Mouse (Mus musculus) heart, postnatal 36 days (tissue): ENCODE measurements around the gene Strn3. TPM values are rescaled to one million over a fixed set of nuclear protein-coding genes. Genes with fewer than 3 reads are reported as not detected.
"Not testable (repeated sequence)": the region's sequence is repeated elsewhere in the genome, so short reads cannot be mapped to it uniquely, and the experiment has no call there.

Experiments used
- DNase-seq, 2 experiments: peaks; one replicate each; pipeline ENCODE4 v3.0.0; 2021 to 2022
- intact Hi-C: fragments of 180-260 bp; cut with DNase I; formaldehyde crosslinking; loops from one replicate; pipeline ENCODE4 v1.15.1; 2025
- total RNA-seq, 2 experiments: library from RNA; stranded (reverse); gene quantifications; 2 replicates each; pipeline ENCODE4 v1.2.3; 2021

The Strn3 gene
- total RNA-seq, 2 experiments from 2014 or later: 101 to 107 TPM

DNA sequence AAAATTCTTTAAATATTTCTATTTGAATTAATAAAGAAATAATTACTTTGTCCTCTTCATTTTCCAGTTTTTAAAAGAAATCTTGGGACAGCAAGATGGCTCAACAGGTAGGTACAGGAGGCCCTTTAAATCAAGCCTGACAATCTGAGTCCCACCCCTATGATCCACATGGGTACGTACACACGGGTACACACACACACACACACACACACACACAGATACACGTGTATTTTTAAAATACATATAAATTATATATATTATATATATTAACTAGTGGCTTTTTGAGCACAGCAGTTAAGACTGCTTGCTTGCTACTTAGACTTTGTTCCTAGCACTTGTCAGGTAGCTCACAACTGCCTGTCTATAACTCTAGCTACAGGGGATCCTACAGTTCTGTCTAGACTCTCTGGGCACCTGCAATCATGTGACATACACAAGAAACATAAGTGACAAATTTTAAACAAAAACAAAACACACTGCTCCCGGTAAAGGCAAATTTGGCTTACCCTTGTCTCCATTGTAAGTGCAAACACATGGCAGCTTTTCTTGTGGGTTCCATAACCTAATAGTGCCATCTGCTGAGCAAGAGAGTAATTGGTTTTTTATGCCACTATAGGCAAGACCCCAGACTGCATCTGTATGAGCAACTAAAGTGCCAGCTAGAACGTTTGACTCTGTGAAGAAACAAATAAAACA, 68.9 kb downstream of the Strn3 start:
- intact Hi-C loops: loop anchor here (2.0 to 10.0 kb wide), 2 partner anchors 20 to 218 kb away; no protein-coding TSS in a partner anchor
- DNase-seq: no peak

DNA sequence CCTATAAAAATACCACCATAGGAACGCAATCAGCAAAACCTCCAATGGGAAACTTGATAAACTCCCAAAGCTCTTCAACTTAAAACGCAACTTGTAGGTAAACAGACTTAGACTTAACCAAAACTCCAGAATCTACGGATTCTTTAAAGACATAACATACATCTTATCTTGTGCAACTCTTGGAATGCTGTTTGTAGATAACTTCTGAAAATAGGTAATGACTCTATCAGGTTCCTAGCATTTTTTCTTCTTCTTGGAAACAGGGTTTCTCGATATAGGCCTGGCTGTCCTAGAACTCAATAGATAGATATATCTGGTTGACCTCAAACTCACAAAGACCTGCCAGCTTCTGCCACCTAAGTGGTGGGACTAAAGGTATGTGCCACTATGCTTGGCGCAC, 70.5 kb downstream of the Strn3 start:
- no peak for DNase-seq
- intact Hi-C loops: loop anchor here (10.0 kb wide), 1 partner anchor 216 kb away; no protein-coding TSS in a partner anchor

DNA sequence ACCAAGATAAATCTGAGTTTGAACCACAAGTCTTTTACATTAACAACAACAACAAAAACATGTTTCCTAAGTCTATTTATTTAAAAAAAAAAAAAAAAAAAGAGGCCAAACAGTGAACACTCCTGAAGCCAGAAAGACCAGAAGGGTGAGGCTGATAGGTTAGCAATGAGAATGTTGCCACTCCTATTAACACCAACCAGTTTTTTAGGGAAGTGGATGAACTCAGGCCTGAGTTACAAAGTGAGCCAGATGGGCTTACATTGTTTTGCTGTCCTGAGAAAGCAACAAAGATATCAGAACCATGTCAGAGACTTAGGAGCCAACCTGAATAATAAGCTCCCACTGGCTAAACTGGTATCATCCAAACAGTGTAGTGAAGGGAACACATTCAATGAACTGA, 71.1 kb downstream of the Strn3 start:
- DNase-seq: no peak
- intact Hi-C loops: loop anchor here (10.0 kb wide), 1 partner anchor 216 kb away; no protein-coding TSS in a partner anchor

DNA sequence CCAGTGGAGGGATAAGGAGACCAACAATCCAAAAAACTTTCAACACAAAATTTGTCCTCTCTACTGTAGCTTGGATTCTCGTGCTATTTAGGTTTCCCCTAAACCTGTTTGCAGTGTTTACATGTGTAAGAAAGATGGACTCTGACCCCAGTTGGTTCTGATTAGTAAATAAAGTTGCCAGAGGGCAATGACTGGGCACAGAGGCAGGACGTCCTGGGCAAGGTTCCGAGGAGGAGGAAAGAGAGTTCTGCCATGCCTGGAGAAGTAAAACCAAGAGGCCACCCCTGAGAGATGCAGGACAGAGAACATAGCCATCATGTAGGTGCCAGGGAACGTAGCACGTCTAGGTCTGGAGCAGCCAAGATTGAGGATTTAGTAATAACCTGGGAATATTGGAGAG, 79.3 kb downstream of the Strn3 start:
- intact Hi-C loops: no loop called here
- no peak for DNase-seq

DNA sequence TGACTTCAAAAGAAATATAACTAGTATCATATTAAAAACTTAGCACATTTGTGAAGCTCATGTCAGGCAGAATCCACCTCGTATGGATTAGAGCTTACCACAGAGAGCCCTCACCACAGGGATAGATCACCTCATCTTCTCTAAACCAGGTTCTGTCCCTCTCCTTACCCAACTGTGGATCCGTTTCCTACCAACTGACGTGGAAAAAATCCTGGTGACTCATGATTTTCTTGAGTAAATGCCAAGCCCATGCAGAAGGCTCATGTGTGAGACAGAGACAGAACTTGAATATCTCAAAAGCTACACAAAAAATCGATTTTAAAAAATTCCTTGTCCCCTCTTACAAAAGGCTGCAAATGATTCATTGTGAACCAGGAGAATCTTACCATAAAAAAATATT, 85.6 kb downstream of the Strn3 start:
- DNase-seq: no peak
- intact Hi-C loops: no loop called here

DNA sequence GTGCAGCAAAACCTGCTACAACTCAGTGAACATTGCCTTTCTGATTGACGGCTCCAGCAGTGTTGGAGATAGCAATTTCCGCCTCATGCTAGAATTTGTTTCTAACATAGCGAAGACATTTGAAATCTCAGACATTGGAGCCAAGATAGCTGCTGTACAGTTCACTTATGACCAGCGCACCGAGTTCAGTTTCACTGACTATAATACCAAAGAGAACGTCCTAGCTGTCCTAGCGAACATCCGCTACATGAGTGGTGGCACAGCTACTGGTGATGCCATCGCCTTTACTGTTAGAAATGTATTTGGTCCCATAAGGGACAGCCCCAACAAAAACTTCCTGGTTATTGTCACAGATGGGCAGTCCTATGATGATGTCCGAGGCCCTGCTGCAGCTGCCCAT, 88.4 kb downstream of the Strn3 start:
- intact Hi-C loops: loop anchor here (2.0 kb wide), 1 partner anchor 19 kb away; no protein-coding TSS in a partner anchor
- no peak for DNase-seq

DNA sequence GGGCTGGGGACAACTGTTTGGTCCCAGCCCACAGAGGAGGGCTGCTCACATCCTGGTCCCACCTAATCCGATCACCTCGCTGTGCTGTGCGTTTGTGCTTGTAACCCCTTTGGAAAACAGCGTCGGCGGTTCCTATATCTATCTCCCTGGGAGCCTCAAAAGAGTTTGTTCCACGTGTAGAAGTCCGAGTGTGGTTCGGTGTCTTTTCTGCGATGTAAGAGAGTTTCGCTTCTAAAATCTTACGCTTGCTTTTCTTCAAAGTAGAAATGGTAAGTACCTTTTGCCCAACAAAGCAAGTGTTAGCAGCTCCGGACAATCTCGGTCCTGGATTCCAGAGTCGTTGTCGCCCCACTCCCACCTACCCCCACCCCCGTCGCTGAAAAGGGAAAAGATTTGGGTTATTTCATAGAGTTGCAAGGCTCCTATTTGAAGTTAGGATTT, 97.6 kb downstream of the Strn3 start:
- intact Hi-C loops: no loop called here
- DNase-seq: no peak

DNA sequence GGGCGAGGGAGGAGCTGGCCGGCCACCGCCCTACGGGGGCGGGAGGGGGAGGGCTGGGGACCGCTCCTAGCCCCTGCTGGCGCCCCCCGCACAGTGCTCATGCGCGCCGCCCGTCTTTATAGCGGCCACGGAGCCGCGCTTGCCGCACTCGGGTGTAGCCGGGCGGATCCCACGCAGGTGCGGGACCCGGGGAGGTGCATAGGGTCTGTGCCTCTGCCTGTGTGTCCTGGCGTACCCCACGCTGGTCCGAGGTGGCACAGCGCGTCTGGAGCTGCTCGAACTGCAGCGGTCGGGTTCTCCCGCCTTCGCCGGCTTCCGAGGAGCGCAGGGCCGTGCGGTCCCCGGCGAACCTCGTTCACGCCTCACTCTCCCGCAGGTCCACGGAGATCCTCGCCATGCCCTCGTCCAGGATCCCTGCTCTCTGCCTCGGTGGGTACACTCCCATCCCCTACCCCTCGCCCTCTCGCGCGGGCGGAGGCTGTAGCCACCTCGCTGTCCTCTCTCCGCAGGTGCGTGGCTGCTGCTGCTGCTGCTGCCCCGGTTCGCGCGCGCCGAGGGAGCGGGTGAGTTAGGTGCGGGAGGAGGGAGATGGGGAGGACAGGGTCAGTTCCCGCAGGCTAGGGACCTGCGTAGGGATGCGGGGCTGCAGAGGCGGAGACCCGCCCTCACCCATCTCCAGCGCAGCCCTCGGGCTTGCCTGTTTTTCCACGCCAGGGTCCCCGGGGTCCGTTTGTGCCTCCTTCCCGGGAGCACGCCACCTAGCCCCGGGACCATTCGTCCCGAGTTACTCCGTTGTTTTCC, 98.3 kb downstream of the Strn3 start, which contains the start of gene Coch:
Coch (plus strand) TSS at position 113 of the 801 bp plus-strand sequence.
- intact Hi-C loops: no loop called here
- DNase-seq: peak; percentile 5 to 9

DNA sequence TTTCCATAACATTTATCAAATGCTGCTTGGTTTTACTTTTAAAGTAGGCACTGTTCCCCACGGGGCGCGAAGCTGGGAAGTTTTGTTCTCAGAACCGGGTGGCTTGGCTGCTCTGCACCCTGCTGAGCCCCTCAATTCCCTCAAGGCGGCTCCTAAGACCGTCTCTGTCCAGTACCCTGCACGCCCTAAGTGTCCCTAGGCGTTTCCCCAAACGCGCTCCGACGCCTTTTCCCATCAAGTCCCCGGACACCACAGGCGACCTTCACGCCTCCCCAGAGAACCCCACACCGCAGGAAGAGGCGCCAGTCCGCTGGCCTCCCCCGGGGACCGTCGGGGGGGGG, 98.8 kb downstream of the Strn3 start:
- intact Hi-C loops: no loop called here
- DNase-seq: no peak

DNA sequence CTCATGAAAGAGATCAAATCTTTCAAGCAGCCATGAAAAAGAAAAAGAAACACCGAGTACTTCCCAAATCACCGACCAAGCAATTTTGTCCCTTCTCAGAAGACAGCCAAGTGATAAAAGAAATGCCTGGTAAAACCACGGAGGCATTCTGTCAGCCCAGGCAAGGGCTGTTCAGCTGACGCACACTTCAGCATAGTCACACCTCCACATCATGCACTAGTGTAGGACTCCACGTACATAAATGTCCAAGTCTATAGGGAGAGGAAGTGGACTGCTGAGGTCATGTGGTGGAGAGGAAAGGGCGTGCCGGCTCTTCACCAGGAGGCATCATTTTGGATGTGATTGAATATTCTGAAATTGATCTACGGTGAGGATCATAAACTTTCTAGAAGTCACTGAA, 99.8 kb downstream of the Strn3 start:
- intact Hi-C loops: no loop called here
- no peak for DNase-seq

DNA sequence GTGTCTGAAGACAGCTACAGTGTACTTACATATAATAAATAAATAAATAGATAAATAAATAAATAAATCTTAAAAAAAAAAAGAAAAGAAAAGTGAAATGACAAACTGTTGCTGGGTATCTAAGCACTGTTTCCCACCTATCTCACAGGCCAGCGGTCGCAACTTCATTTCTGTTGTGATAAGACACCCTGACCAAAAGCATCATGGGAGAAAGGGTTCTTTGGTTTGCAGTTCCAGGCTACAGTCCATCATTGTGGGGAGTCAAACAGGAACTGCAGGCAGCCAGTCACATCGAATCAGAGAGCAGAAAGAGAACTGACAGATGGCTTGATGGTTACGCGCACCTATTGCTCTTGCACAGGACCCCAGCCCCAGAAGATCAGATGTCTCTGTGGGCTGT, 102.4 kb downstream of the Strn3 start:
- intact Hi-C loops: no loop called here
- no peak for DNase-seq

DNA sequence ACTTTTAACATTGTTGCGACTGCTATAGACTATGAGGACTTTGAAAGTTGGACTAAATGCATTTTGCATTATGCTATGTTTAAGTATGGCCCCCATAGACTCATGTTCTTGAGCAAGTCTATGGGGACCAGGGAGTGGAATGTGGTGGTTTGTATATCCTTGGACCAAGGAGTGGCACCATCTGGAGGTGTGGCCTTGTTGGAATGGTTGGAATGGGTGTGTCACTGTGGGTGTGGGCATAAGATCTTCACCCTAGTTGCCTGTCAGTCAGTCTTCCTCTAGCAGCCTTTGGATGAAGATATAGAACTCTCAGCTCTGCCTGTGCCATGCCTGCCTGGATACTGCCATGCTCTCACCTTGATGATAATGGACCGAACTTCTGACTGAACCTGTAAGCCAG, 113.9 kb downstream of the Strn3 start:
- DNase-seq, intact Hi-C loops: not testable (repeated sequence)

DNA sequence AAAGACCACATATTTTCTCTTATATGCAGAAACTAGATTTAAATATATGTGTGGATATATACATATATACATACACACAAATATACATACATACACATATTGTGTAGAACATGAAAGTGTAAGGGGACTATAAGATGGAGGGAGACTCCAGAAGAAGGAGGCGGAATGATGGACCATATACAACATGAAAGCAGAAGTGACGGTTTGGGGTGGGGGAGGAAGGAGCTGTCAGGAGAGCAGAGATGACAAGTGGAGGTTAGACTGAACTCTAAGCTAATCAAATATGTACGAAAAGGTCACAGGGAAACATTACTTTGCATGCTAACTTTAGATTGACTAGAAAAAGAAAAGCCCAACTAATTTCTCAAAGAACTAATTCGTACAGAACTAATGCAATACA, 119.0 kb downstream of the Strn3 start:
- no peak for DNase-seq
- intact Hi-C loops: no loop called here

DNA sequence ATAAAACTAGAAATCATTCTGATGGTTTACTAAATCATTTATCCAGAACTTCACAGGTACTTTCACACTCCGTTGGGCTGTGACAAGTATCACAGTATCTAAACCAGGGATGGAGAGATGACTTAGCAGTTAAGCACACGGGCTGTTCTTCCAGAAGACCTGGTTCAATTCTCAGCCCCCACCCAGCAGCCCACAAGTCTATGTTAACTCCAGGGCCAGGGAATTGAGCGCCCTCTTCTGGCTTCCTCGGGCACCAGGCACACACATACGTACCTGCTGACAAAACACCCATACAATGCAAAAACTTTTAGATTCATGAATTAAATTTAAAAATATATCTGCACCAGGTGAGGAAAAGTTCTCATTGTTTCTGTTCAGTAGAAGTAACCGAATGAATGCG, 121.8 kb downstream of the Strn3 start:
- no peak for DNase-seq
- intact Hi-C loops: no loop called here

DNA sequence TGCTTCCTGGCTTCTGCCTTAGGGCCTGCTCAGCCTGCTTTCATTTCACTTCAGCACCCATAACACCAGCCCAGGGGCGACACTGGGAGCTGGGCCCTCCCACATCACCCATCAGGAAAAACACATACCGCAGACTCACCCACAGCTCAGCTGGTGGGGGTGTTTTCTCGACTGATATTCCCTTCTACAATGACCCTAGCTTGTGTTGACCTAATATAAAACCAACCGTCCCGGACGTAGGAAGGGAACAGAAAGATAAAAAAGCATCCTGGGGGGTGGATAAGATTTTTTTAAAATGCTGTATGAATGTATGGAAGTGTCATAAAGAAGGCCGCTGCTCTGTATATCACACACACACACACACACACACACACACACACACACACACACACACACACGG, 122.2 kb downstream of the Strn3 start:
- intact Hi-C loops: no loop called here
- DNase-seq: no peak

DNA sequence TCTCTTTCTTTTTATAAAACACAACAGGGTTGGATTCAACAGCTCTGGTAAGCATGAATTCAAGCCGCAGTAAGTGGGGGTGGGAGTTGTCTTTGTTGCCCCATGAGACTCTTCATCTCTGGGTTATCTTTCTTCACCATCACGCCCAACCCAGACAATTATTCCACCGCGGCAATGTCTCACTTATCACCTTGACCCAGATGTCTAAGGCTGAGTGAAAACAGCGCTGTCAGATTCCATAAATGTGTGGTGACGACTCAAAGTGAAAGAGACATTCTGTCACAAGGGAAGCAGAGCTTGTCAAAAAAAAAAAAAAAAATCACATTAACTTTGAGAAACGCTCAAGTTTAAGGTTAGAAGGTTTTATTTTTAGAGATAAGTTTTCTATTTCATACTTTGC, 124.5 kb downstream of the Strn3 start:
- intact Hi-C loops: no loop called here
- DNase-seq: no peak

DNA sequence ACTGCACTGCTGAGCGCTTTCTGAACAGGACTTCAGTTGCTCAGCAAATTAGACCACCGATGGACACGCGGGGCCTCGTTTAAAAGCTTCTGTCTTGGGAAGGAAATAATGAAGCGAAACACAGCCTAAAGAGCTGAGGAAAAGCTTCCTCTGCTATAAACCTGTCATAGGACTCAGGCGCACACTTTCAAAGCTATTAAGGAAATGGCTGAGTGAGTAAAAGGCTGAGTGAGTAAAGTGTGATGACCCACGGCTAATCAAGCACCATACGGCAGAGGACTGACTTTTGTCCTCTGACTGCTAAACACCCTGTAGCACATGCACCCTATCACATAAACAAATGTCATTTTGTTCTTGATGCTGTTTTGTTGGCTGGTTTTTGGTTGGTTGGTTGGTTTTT, 130.3 kb downstream of the Strn3 start:
- no peak for DNase-seq
- intact Hi-C loops: no loop called here

Other genes with a start within 250 kb of the Strn3 start
- gene Coch, start 98.6 kb downstream of the Strn3 start, total RNA-seq: under 1 TPM in 1 of 2 experiments, not detected in 1; 0.22 TPM
- gene Ap4s1, start 864 bp downstream of the Strn3 start, total RNA-seq: 10 to 100 TPM; 52.6 to 57.2 TPM
- gene Hectd1, start 137.6 kb upstream of the Strn3 start, total RNA-seq: 10 to 100 TPM; 83.2 to 88.7 TPM